Mouse (Mus musculus) spleen, embryonic (tissue): ENCODE results near the gene Hibch.
"Not testable (repeated sequence)": the region's sequence is repeated elsewhere in the genome, so short reads cannot be mapped to it uniquely, and the experiment has no call there.

Source experiments
- CTCF ChIA-PET: fragments of 350-600 bp; sonication (Branson Sonifier 250); formaldehyde crosslinking; loops from one replicate; lab custom pipeline; 2022; lab: Charles Lee

Hibch gene

GRCm38 (mm10) chr1:52844782-52845665 lies at the start of gene Hibch:
Gene Hibch, plus strand, starts transcription at chr1:52844929.
- CTCF ChIA-PET = interaction anchor here (1.0 kb wide), 1 partner anchor 53 kb away, joined by 3 read pairs; no protein-coding TSS in a partner anchor

GRCm38 (mm10) chr1:52795927-52796326 lies 48.8 kb upstream of the Hibch start:
- CTCF ChIA-PET = no interaction called here

GRCm38 (mm10) chr1:52799056-52799726 lies 45.5 kb upstream of the Hibch start:
- CTCF ChIA-PET = no interaction called here

- CTCF ChIA-PET = no interaction called here
Observed at GRCm38 (mm10) chr1:52799772-52800171, 45.0 kb upstream of the Hibch start.

- CTCF ChIA-PET = no interaction called here
Observed at GRCm38 (mm10) chr1:52800340-52800740, 44.4 kb upstream of the Hibch start.

- CTCF ChIA-PET = interaction anchor here (0.7 to 1.5 kb wide), 2 partner anchors 12 to 715 kb away, joined by 3 read pairs; no protein-coding TSS in a partner anchor
Observed at GRCm38 (mm10) chr1:52801651-52802050, 43.1 kb upstream of the Hibch start.

GRCm38 (mm10) chr1:52802406-52802975 lies 42.2 kb upstream of the Hibch start:
- CTCF ChIA-PET = interaction anchor here (1.5 kb wide), 1 partner anchor 11 kb away, joined by 3 read pairs; no protein-coding TSS in a partner anchor

- CTCF ChIA-PET = interaction anchor here (0.6 kb wide), 2 partner anchors 38 to 54 kb away, joined by 4 to 5 read pairs; no protein-coding TSS in a partner anchor
Observed at GRCm38 (mm10) chr1:52805041-52805440, 39.7 kb upstream of the Hibch start.

GRCm38 (mm10) chr1:52808456-52808855 lies 36.3 kb upstream of the Hibch start:
- CTCF ChIA-PET = no interaction called here

GRCm38 (mm10) chr1:52816232-52816891 lies 28.4 kb upstream of the Hibch start:
- CTCF ChIA-PET = no interaction called here

GRCm38 (mm10) chr1:52816910-52817812 lies 27.6 kb upstream of the Hibch start, which contains the start of gene Inpp1:
Gene Inpp1, minus strand, starts transcription at chr1:52817688.
- CTCF ChIA-PET = interaction anchor here (0.8 kb wide), 1 partner anchor 68 kb away, joined by 3 read pairs; no protein-coding TSS in a partner anchor

- CTCF ChIA-PET = no interaction called here
Observed at GRCm38 (mm10) chr1:52817813-52818147, 26.9 kb upstream of the Hibch start.

GRCm38 (mm10) chr1:52839099-52839498 lies 5.6 kb upstream of the Hibch start:
- CTCF ChIA-PET = no interaction called here

- CTCF ChIA-PET = interaction anchor here (0.7 to 1.0 kb wide), 2 partner anchors 53 to 89 kb away, joined by 3 to 9 read pairs; no protein-coding TSS in a partner anchor
Observed at GRCm38 (mm10) chr1:52844354-52844753, 375 bp upstream of the Hibch start.

- CTCF ChIA-PET = no interaction called here
Observed at GRCm38 (mm10) chr1:52846556-52846955, 1.8 kb downstream of the Hibch start.

- CTCF ChIA-PET = no interaction called here
Observed at GRCm38 (mm10) chr1:52849422-52849821, 4.7 kb downstream of the Hibch start.

GRCm38 (mm10) chr1:52854029-52854428 lies 9.3 kb downstream of the Hibch start:
- CTCF ChIA-PET = not testable (repeated sequence)

- CTCF ChIA-PET = interaction anchor here (0.7 kb wide), 1 partner anchor 689 kb away, joined by 9 read pairs; no protein-coding TSS in a partner anchor
Observed at GRCm38 (mm10) chr1:52855904-52856601, 11.3 kb downstream of the Hibch start.

GRCm38 (mm10) chr1:52864220-52864619 lies 19.5 kb downstream of the Hibch start:
- CTCF ChIA-PET = no interaction called here

- CTCF ChIA-PET = no interaction called here
Observed at GRCm38 (mm10) chr1:52866007-52866406, 21.3 kb downstream of the Hibch start.
